Mouse (Mus musculus): ENCODE data around the gene Notch1. TPM values are rescaled to one million over a fixed set of nuclear protein-coding genes. Genes with fewer than 3 reads are reported as not detected.
A peak's percentile ranks its signal among the peaks of the same experiment; 100 is the strongest.

The Notch1 gene
- polyA plus RNA-seq, 1 experiment from 2014 or later, result 21.6 TPM

- no peak for ATAC-seq (ENCODE audit: insufficient number of reproducible peaks, insufficient read depth, low FRiP score, low read depth)
- peak overlapping the region; percentile 35 to 81; a peak in 3 of 4 replicates for H3K27ac ChIP-seq (replicated peaks in 1 of 2; ENCODE audit: control insufficient read depth in 1 of 2, insufficient read depth in 1 of 2, low read depth in 2 of 2, low read length in 2 of 2)
- H3K4me3 ChIP-seq (ENCODE audit: control insufficient read depth in 1 of 2, insufficient read depth in 1 of 2, low read depth in 1 of 2, low read length in 2 of 2), result no peak overlapping the region
- peak overlapping the region; percentile 17; the same call in 1 of the 2 replicates for H3K9ac ChIP-seq (ENCODE audit: low read length)
- 96% methylated on average over 3 of the region's 3 CpGs for WGBS
- no peaks in the 10 kb centered on the region for H3K36me3 ChIP-seq (ENCODE audit: control insufficient read depth, insufficient read depth, low read length)
- peaks cover 30 to 42% of the 10 kb centered on the region in 2 experiments for H3K4me1 ChIP-seq (ENCODE audit: control insufficient read depth in 2 of 2, insufficient read depth in 2 of 2, low read length in 2 of 2)
- H3K4me2 ChIP-seq (ENCODE audit: low read length), result no peak overlapping the region
- H3K9me3 ChIP-seq (ENCODE audit: control insufficient read depth, low read length), result no peaks in the 10 kb centered on the region
- peaks cover 18% of the 10 kb centered on the region; the same call in 1 of the 2 replicates for H3K27me3 ChIP-seq (ENCODE audit: control insufficient read depth, insufficient read depth, low read length)
Observed at GRCm38 (mm10) chr2:26506746-26507280, 9.7 kb downstream of the Notch1 start.

GRCm38 (mm10) chr2:26504772-26505480 lies 11.5 kb downstream of the Notch1 start:
- peak overlapping the region in 1 of 2 experiments; percentile 86; a peak in 1 of 4 replicates for H3K27ac ChIP-seq (replicated peaks in 1 of 2; ENCODE audit: control insufficient read depth in 1 of 2, insufficient read depth in 1 of 2, low read depth in 2 of 2, low read length in 2 of 2)
- H3K4me3 ChIP-seq (ENCODE audit: control insufficient read depth in 1 of 2, insufficient read depth in 1 of 2, low read depth in 1 of 2, low read length in 2 of 2), result no peak overlapping the region
- H3K9me3 ChIP-seq (ENCODE audit: control insufficient read depth, low read length), result no peaks in the 10 kb centered on the region
- no peak overlapping the region for H3K9ac ChIP-seq (ENCODE audit: low read length)
- peaks cover 30% of the 10 kb centered on the region for H3K27me3 ChIP-seq (ENCODE audit: control insufficient read depth, insufficient read depth, low read length)
- peaks cover 9% of the 10 kb centered on the region for H3K36me3 ChIP-seq (ENCODE audit: control insufficient read depth, insufficient read depth, low read length)
- 71% methylated on average over 9 of the region's 9 CpGs for WGBS
- peak overlapping the region; percentile 87 for H3K4me2 ChIP-seq (ENCODE audit: low read length)
- peaks cover 34 to 44% of the 10 kb centered on the region in 2 experiments for H3K4me1 ChIP-seq (ENCODE audit: control insufficient read depth in 2 of 2, insufficient read depth in 2 of 2, low read length in 2 of 2)
- ATAC-seq (ENCODE audit: insufficient number of reproducible peaks, insufficient read depth, low FRiP score, low read depth), result no peak

GRCm38 (mm10) chr2:26503661-26504575 lies 12.5 kb downstream of the Notch1 start:
- Histone ChIP-seq H3K4me2 (ENCODE audit: low read length) (peak overlapping the region; percentile 87), H3K4me3 (ENCODE audit: control insufficient read depth in 1 of 2, insufficient read depth in 1 of 2, low read depth in 1 of 2, low read length in 2 of 2) (peak overlapping the region; percentile 72 to 80), H3K9ac (ENCODE audit: low read length) (peak overlapping the region; percentile 88), H3K9me3 (ENCODE audit: control insufficient read depth, low read length) (no peaks in the 10 kb centered on the region), H3K27ac (replicated peaks in 1 of 2; ENCODE audit: control insufficient read depth in 1 of 2, insufficient read depth in 1 of 2, low read depth in 2 of 2, low read length in 2 of 2) (peak overlapping the region; percentile 64 to 86), H3K36me3 (ENCODE audit: control insufficient read depth, insufficient read depth, low read length) (peaks cover 9% of the 10 kb centered on the region), H3K4me1 (ENCODE audit: control insufficient read depth in 2 of 2, insufficient read depth in 2 of 2, low read length in 2 of 2) (peaks cover 36 to 50% of the 10 kb centered on the region in 2 experiments), H3K27me3 (ENCODE audit: control insufficient read depth, insufficient read depth, low read length) (peaks cover 34% of the 10 kb centered on the region)
- ATAC-seq (ENCODE audit: insufficient number of reproducible peaks, insufficient read depth, low FRiP score, low read depth), result peak; percentile 81
- 1% methylated on average over 44 of the region's 59 CpGs for WGBS

GRCm38 (mm10) chr2:26502863-26503631 lies 13.4 kb downstream of the Notch1 start:
- H3K36me3 ChIP-seq (ENCODE audit: control insufficient read depth, insufficient read depth, low read length), result peaks cover 9% of the 10 kb centered on the region
- no peak for ATAC-seq (ENCODE audit: insufficient number of reproducible peaks, insufficient read depth, low FRiP score, low read depth)
- H3K27me3 ChIP-seq (ENCODE audit: control insufficient read depth, insufficient read depth, low read length), result peaks cover 34% of the 10 kb centered on the region
- H3K9me3 ChIP-seq (ENCODE audit: control insufficient read depth, low read length), result no peaks in the 10 kb centered on the region
- H3K4me2 ChIP-seq (ENCODE audit: low read length), result peak overlapping the region; percentile 87
- peak overlapping the region; percentile 58 to 86 for H3K27ac ChIP-seq (replicated peaks in 1 of 2; ENCODE audit: control insufficient read depth in 1 of 2, insufficient read depth in 1 of 2, low read depth in 2 of 2, low read length in 2 of 2)
- under 1% methylated on average over 57 of the region's 57 CpGs for WGBS
- H3K9ac ChIP-seq (ENCODE audit: low read length), result peak overlapping the region; percentile 88
- H3K4me3 ChIP-seq (ENCODE audit: control insufficient read depth in 1 of 2, insufficient read depth in 1 of 2, low read depth in 1 of 2, low read length in 2 of 2), result peak overlapping the region; percentile 72 to 80
- H3K4me1 ChIP-seq (ENCODE audit: control insufficient read depth in 2 of 2, insufficient read depth in 2 of 2, low read length in 2 of 2), result peaks cover 30 to 47% of the 10 kb centered on the region in 2 experiments

GRCm38 (mm10) chr2:26502299-26502862 lies 14.1 kb downstream of the Notch1 start:
- ATAC-seq (ENCODE audit: insufficient number of reproducible peaks, insufficient read depth, low FRiP score, low read depth), result no peak
- Histone ChIP-seq H3K4me1 (ENCODE audit: control insufficient read depth in 2 of 2, insufficient read depth in 2 of 2, low read length in 2 of 2) (peaks cover 28 to 45% of the 10 kb centered on the region in 2 experiments), H3K9ac (ENCODE audit: low read length) (peak overlapping the region; percentile 88), H3K27ac (replicated peaks in 1 of 2; ENCODE audit: control insufficient read depth in 1 of 2, insufficient read depth in 1 of 2, low read depth in 2 of 2, low read length in 2 of 2) (peak overlapping the region; percentile 58 to 86), H3K9me3 (ENCODE audit: control insufficient read depth, low read length) (no peaks in the 10 kb centered on the region), H3K36me3 (ENCODE audit: control insufficient read depth, insufficient read depth, low read length) (peaks cover 9% of the 10 kb centered on the region), H3K4me3 (ENCODE audit: control insufficient read depth in 1 of 2, insufficient read depth in 1 of 2, low read depth in 1 of 2, low read length in 2 of 2) (peak overlapping the region; percentile 72 to 80), H3K27me3 (ENCODE audit: control insufficient read depth, insufficient read depth, low read length) (peaks cover 34% of the 10 kb centered on the region), H3K4me2 (ENCODE audit: low read length) (peak overlapping the region; percentile 87)
- under 1% methylated on average over 33 of the region's 33 CpGs for WGBS

GRCm38 (mm10) chr2:26501651-26502141 lies 14.8 kb downstream of the Notch1 start:
- Histone ChIP-seq H3K9ac (ENCODE audit: low read length) (peak overlapping the region; percentile 88), H3K4me3 (ENCODE audit: control insufficient read depth in 1 of 2, insufficient read depth in 1 of 2, low read depth in 1 of 2, low read length in 2 of 2) (peak overlapping the region; percentile 72 to 80), H3K4me2 (ENCODE audit: low read length) (peak overlapping the region; percentile 87), H3K27ac (replicated peaks in 1 of 2; ENCODE audit: control insufficient read depth in 1 of 2, insufficient read depth in 1 of 2, low read depth in 2 of 2, low read length in 2 of 2) (peak overlapping the region; percentile 48 to 86), H3K36me3 (ENCODE audit: control insufficient read depth, insufficient read depth, low read length) (peaks cover 9% of the 10 kb centered on the region), H3K9me3 (ENCODE audit: control insufficient read depth, low read length) (no peaks in the 10 kb centered on the region), H3K27me3 (ENCODE audit: control insufficient read depth, insufficient read depth, low read length) (peaks cover 34% of the 10 kb centered on the region), H3K4me1 (ENCODE audit: control insufficient read depth in 2 of 2, insufficient read depth in 2 of 2, low read length in 2 of 2) (peaks cover 24 to 45% of the 10 kb centered on the region in 2 experiments)
- whole genome bisulfite sequencing, result 9% methylated on average over 15 of the region's 15 CpGs
- no peak for ATAC-seq (ENCODE audit: insufficient number of reproducible peaks, insufficient read depth, low FRiP score, low read depth)
